ENCODE assay signal across 21 mouse cellular contexts in genomic region chr5:75791738-75792137, GRCm38 (mm10).
DNase-seq lines count a peak whose midpoint lies in the region; ATAC-seq and TF ChIP-seq lines count a peak whose summit lies in the region.
"Had no signal": no experiment of that assay in that cellular context is flagged by ENCODE, and none has a peak within 500 bp of the region (broad histone marks: within the 10 kb centered on the region; RNA-seq: fewer than 3 reads in every experiment).

No protein-coding gene starts in this region.

- TF ChIP-seq CTCF in lung, postnatal 0 days (IDR thresholded peaks at IDR 0.05) = no peak

- no peak overlapping the region for H3K27ac ChIP-seq in lung, postnatal 0 days (ENCODE audit: low read length)
- H3K27ac ChIP-seq: forebrain, embryonic 12.5 days; hindbrain, embryonic 15.5 days; limb, embryonic 15.5 days; macrophage; neural tube, embryonic 13.5 days had no signal

- H3K36me3 ChIP-seq in lung, postnatal 0 days (ENCODE audit: insufficient read depth, low read length) = no peaks in the 10 kb centered on the region
- H3K36me3 ChIP-seq: forebrain, embryonic 12.5 days; hindbrain, embryonic 15.5 days; limb, embryonic 15.5 days; neural tube, embryonic 13.5 days had no signal

- no peaks in the 10 kb centered on the region for H3K9me3 ChIP-seq in lung, postnatal 0 days (ENCODE audit: low read length)
- H3K9me3 ChIP-seq: forebrain, embryonic 12.5 days; hindbrain, embryonic 15.5 days; limb, embryonic 15.5 days; neural tube, embryonic 13.5 days had no signal

- ATAC-seq in CD4-positive, CD25-positive, alpha-beta regulatory T cell, adult 4 months = peak; percentile 74
- ATAC-seq in granulocyte monocyte progenitor cell, adult 5-6 weeks (replicated peaks; ENCODE audit: poor library complexity, severe bottlenecking) = peak; percentile 90
- peak; percentile 56 for ATAC-seq in monocyte, adult 5-6 weeks (replicated peaks; ENCODE audit: insufficient number of reproducible peaks, low FRiP score, low TSS enrichment, poor library complexity, severe bottlenecking)
- ATAC-seq in lung, postnatal 0 days = no peak

- peak; percentile 39 for DNase-seq in thymus, postnatal 25 days
- no peak for DNase-seq in heart, adult 9 months (ENCODE audit: low spot score in 2 of 2)
- DNase-seq in layer of hippocampus, adult 18-20 months (ENCODE audit: low spot score in 2 of 2) = no peak
- DNase-seq in lung, postnatal 0 days (ENCODE audit: low spot score) = no peak
- DNase-seq: adrenal gland, postnatal 25 days; cerebellum, adult 18-20 months; embryo, embryonic 11 days; gastrocnemius, postnatal 25 days; kidney, adult 2 months; kidney, postnatal 14 days; layer of hippocampus, adult 9-11 months; right cerebral cortex, postnatal 14 days had no signal

- H3K9ac ChIP-seq in lung, postnatal 0 days (replicated peaks; ENCODE audit: low read depth) = no peak overlapping the region
- H3K9ac ChIP-seq: forebrain, embryonic 12.5 days; hindbrain, embryonic 15.5 days; limb, embryonic 15.5 days; neural tube, embryonic 13.5 days had no signal

- no peak overlapping the region for H3K4me3 ChIP-seq in lung, postnatal 0 days (ENCODE audit: low read depth, low read length)
- H3K4me3 ChIP-seq: forebrain, embryonic 12.5 days; hindbrain, embryonic 15.5 days; limb, embryonic 15.5 days; neural tube, embryonic 13.5 days had no signal

- no peak for TF ChIP-seq EP300 in lung, postnatal 0 days (IDR thresholded peaks at IDR 0.05)

- no peak overlapping the region for H3K4me2 ChIP-seq in lung, postnatal 0 days (replicated peaks; ENCODE audit: low read depth, low read length)
- H3K4me2 ChIP-seq: forebrain, embryonic 12.5 days; heart, embryonic 11.5 days; hindbrain, embryonic 15.5 days; limb, embryonic 15.5 days; neural tube, embryonic 13.5 days had no signal

- H3K27me3 ChIP-seq in lung, postnatal 0 days (replicated peaks; ENCODE audit: insufficient read depth, low read length) = no peaks in the 10 kb centered on the region
- H3K27me3 ChIP-seq: hindbrain, embryonic 15.5 days; limb, embryonic 15.5 days; neural tube, embryonic 13.5 days had no signal

- 80% methylated on average over 8 of the region's 8 CpGs for WGBS in lung, postnatal 0 days

- H3K4me1 ChIP-seq in lung, postnatal 0 days (ENCODE audit: insufficient read depth, low read depth, low read length) = no peaks in the 10 kb centered on the region
- H3K4me1 ChIP-seq: hindbrain, embryonic 15.5 days; limb, embryonic 15.5 days; neural tube, embryonic 13.5 days had no signal
